Mouse (Mus musculus): ENCODE measurements around the gene Clic3.

Clic3 gene

GRCm38 (mm10) chr2:25492988-25493387 lies 36.4 kb downstream of the Clic3 start:
- ChIA-PET POLR2A (no interaction called here), CTCF (no interaction called here)

- ChIA-PET POLR2A (no interaction called here), CTCF (interaction anchor here in 1 of 4 experiments (0.6 kb wide), 1 partner anchor 99 kb away, joined by 3 read pairs; no protein-coding TSS in a partner anchor)
Measured at GRCm38 (mm10) chr2:25493476-25493961, 36.9 kb downstream of the Clic3 start, which contains the start of gene Lcn12. TSS of gene Lcn12 (minus strand) at chr2:25493911.

- ChIA-PET POLR2A (interaction anchor here (0.7 to 1.5 kb wide), 8 partner anchors 61 to 959 kb away, joined by 3 to 7 read pairs (median 4); partner anchors contain the start of genes Edf1 (in 2 of the 4), Cysrt1 (in 1 of the 4), Mamdc4 (in 1 of the 4) and Phpt1 (in 1 of the 4)), CTCF (interaction anchor here (0.6 to 2.0 kb wide), 14 partner anchors 11 to 594 kb away, joined by 3 to 8 read pairs (median 4); partner anchors contain the start of genes Abca2 (in 2 of the 4), Fut7 (in 1 of the 4), Mamdc4 (in 1 of the 4) and Phpt1 (in 1 of the 4))
Measured at GRCm38 (mm10) chr2:25496462-25496861, 39.8 kb downstream of the Clic3 start.

DNA sequence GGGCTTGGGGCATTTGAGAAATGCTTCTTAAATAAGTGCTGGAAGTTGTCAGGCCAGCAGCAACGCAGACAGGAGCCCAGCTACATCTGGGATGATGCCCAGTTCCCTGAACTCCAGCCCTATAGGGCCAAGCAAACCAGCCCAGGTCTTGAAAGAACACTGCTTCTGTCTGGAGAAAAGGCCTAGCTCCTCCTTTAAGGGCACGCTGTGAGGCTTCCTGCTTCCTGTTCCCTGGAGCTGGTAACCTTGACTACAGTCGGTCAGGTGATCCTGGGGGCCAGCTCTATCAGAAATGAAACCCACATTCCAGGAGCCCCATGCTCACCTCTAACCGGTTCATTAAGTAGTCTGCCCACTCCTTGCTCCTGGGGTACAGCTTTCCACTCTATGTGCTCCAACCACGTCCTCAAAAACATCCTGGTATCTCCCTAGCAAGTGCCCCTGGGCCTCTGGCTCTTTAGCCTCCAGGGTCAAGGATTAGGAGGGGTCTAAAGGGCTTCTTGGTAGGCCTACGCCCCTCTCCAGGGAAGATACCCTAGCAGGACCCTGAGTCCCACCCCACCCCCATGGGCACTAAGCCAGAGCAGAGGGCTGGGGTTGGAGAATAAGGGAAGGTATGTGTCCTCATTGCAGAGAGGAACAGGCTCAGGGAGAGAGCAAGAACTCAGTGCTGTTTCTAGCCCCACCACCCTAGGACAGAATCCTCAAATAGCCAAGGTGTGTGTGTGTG lies 41.4 kb downstream of the Clic3 start:
- POLR2A ChIA-PET, result interaction anchor here in 3 of 4 experiments (0.9 to 1.9 kb wide), 7 partner anchors 9 to 166 kb away, joined by 3 to 8 read pairs (median 3); partner anchors contain the start of genes Man1b1 (in 1 of the 3) and Traf2 (in 1 of the 3)
- CTCF ChIA-PET, result interaction anchor here in 3 of 4 experiments (0.6 to 2.0 kb wide), 9 partner anchors 9 to 216 kb away, joined by 3 to 8 read pairs (median 4); partner anchors contain the start of genes Abca2 (in 2 of the 3), Mamdc4 (in 1 of the 3) and Phpt1 (in 1 of the 3)

- ChIA-PET POLR2A (interaction anchor here in 3 of 4 experiments (0.9 to 1.9 kb wide), 4 partner anchors 14 to 59 kb away, joined by 3 to 4 read pairs (median 4); partner anchors contain the start of genes Edf1 (in 1 of the 3) and Traf2 (in 1 of the 3)), CTCF (interaction anchor here in 1 of 4 experiments (0.5 to 2.0 kb wide), 7 partner anchors 8 to 324 kb away, joined by 3 to 7 read pairs (median 4); partner anchors contain the start of gene Abca2)
Measured at GRCm38 (mm10) chr2:25498622-25499478, 42.2 kb downstream of the Clic3 start.

DNA sequence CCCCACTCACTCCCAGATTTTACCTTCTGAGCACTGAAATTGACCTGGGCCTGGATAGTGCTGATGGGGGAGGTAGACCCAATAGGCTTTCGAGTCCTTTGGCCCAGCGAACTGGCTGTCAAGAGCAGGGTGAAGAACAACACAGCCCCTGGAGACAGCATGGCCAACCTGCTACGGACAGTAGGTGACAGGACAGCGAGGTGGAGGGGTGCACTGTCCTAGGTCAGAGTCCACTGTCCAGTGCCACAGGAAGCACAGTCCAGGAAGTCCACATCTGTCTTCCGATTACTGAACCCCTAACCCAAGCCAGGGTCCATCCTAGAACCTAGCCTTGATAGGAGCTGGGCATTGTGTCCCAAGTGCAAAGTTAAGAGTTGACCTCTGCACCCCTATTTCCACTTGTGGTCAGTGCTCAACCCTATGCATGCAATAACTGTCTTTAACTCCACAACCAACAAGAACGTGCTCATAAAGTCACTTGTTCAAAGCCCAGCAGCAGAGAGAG lies 43.5 kb downstream of the Clic3 start:
- POLR2A ChIA-PET, result interaction anchor here in 3 of 4 experiments (0.6 to 1.3 kb wide), 5 partner anchors 54 to 434 kb away, joined by 3 to 8 read pairs (median 3); partner anchors contain the start of gene Edf1 (in 1 of the 3)
- CTCF ChIA-PET, result interaction anchor here in 2 of 4 experiments (0.6 to 1.4 kb wide), 4 partner anchors 16 to 322 kb away, joined by 3 to 7 read pairs (median 4); partner anchors contain the start of gene Abca2 (in 1 of the 2)

DNA sequence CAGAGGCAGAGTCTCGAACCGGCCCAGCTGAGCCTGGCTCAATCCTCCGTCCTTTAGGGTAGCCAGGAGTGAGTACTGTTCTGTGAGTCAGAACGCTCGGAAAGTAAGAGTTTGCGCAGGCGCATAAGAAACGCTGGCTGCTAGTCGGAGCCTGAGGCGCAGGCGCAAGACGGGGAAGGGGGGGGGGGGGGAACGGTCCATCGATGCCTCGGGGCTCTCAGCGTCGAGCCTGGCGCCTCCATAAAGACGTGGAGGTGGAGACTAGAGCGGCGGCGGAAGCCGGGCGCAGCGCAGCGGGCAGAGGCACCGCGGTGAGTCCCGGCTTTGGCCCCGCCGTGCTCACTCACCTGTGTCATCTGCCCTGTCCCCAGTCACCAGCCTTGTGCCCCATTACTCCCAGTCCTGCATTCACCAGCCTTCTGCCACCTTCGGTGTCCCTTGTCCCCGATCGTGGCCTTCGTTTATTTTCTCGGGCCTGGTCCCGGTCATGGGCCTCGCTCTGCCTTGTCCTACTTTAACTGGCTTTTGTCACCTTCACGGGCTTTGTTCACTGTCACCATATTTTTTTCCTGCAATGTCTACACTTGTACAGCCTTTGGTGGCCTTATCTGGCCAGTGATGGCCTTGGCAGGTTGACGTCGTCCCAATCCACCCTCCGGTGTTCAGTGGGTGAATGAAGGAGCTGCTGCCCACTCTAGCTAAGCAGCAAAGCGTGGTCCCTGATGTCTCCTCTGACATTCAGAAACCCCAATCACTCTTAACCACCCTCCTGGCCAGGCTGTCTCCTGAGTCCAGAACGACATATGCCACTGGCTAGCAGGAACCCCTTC lies 44.2 kb downstream of the Clic3 start, which contains the start of gene Fbxw5:
Gene Fbxw5, plus strand, starts transcription at position 175 of the 830 bp plus-strand sequence.
- POLR2A ChIA-PET, result interaction anchor here in 3 of 4 experiments (0.6 to 2.0 kb wide), 7 partner anchors 33 to 434 kb away, joined by 3 to 7 read pairs (median 3); partner anchors contain the start of genes Traf2 (in 1 of the 3) and Tubb4b (in 1 of the 3)
- CTCF ChIA-PET, result interaction anchor here in 1 of 4 experiments (0.6 kb wide), 1 partner anchor 16 kb away, joined by 7 read pairs; no protein-coding TSS in a partner anchor

DNA sequence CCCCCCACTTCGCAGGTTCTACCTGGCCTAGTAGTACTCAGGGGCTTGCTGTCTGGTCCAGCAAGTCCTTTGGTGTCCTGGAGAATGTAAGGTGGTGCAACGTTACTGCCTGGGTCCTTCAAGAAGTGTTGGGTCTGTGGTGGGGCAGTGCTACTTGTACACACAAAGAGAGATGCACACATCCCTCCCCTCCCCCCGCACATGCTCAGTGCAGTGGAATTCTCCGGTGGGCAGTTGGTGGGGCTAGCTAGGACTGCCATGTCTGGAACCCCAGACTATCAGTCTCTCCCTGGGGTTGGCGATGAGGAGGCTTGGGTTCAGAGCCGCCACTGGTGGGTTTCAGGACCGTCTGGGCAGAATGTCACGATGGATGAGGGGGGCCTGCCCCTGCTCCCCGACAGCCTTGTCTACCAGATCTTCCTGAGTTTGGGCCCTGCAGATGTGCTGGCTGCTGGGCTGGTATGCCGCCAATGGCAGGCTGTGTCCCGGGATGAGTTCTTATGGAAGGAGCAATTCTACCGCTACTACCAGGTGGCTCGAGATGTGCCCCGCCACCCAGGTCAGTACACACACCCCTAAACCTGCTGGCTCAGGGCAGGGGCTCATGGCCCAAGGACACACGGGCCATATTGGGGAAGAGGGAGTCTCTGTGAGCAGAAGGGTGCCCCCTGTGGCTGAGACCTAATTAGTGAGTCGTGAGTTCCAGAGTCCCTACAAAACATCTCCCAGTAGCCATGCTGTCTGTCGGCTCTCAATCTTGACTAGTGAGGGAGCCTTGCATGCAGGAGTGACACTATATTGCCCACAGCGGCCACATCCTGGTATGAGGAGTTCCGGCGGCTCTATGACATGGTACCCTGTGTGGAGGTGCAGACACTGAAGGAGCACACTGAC lies 45.2 kb downstream of the Clic3 start, which contains the start of gene C8g:
Gene C8g, minus strand, starts transcription at position 127 of the 894 bp plus-strand sequence.
- CTCF ChIA-PET, result interaction anchor here in 1 of 4 experiments (0.5 to 0.6 kb wide), 2 partner anchors 36 to 178 kb away, joined by 3 read pairs; no protein-coding TSS in a partner anchor
- POLR2A ChIA-PET, result interaction anchor here in 1 of 4 experiments (0.8 to 2.0 kb wide), 4 partner anchors 34 to 277 kb away, joined by 3 to 7 read pairs (median 3); partner anchors contain the start of genes Traf2 and Tubb4b

DNA sequence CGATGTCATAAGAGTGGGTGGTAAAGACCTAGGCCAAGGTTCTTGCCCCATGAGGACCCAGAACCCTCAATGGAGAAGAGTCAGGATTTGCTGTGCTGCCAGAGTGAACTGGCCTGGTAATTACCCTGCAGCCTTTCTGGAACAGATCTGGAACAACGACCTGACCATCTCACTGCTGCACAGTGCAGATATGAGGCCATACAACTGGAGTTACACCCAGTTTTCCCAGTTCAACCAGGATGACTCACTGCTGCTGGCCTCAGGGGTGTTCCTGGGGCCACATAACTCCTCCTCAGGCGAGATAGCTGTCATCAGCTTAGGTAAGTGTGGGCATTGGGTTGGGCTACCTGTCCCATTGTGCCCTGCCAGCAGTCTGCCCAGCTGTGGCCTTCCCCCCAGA lies 46.1 kb downstream of the Clic3 start:
- POLR2A ChIA-PET, result interaction anchor here in 2 of 4 experiments (0.5 to 2.0 kb wide), 2 partner anchors 35 to 44 kb away, joined by 3 to 7 read pairs; partner anchors contain the start of gene Traf2 (in 1 of the 2)
- CTCF ChIA-PET, result interaction anchor here in 1 of 4 experiments (0.5 kb wide), 1 partner anchor 35 kb away, joined by 3 read pairs; no protein-coding TSS in a partner anchor

DNA sequence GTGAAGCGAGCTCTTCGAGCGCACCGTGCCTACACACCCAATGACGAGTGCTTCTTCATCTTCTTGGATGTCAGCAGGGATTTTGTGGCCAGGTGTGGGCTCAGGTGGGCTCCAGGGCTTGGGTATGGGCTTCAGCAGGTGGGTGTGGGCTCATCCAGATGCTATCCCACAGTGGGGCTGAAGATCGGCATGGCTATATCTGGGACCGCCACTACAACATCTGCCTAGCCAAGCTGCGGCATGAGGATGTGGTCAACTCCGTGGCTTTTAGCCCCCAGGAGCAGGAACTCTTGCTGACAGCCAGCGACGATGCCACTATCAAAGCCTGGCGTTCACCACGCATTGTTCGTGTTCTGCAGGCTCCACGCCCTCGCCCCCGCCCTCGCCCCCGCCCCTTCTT lies 47.9 kb downstream of the Clic3 start:
- ChIA-PET POLR2A (interaction anchor here in 2 of 4 experiments (1.0 to 1.4 kb wide), 2 partner anchors 42 to 78 kb away, joined by 3 to 5 read pairs; partner anchors contain the start of gene Traf2 (in 1 of the 2)), CTCF (interaction anchor here in 2 of 4 experiments (0.6 kb wide), 2 partner anchors 28 to 276 kb away, joined by 3 to 4 read pairs; no protein-coding TSS in a partner anchor)

DNA sequence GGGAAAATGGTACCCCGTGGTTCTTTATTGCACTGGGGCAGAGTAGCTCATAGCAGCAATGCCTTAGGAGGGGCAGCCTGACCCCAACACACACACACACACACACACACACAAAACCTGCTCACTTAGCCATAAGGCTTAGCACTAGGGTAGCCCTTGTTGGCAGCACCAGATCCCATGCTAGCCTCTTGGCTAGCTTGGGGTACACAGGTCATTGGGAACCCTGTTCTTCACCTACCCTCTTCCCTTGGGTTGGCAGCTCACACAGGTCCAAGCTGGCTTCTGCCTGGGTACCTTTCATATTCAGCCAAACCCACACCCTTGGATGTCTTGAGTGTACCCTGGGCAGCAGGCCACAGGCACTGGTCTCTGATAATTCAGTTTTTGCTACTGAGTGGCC lies 48.4 kb downstream of the Clic3 start:
- ChIA-PET CTCF (interaction anchor here in 3 of 4 experiments (0.6 kb wide), 3 partner anchors 28 to 276 kb away, joined by 3 to 4 read pairs (median 3); no protein-coding TSS in a partner anchor), POLR2A (interaction anchor here in 1 of 4 experiments (1.4 kb wide), 1 partner anchor 42 kb away, joined by 3 read pairs; the partner anchor contains the start of gene Traf2)

- POLR2A ChIA-PET, result interaction anchor here in 2 of 4 experiments (0.5 to 1.4 kb wide), 2 partner anchors 41 to 362 kb away, joined by 3 read pairs; partner anchors contain the start of gene Traf2 (in 1 of the 2)
- CTCF ChIA-PET, result interaction anchor here in 1 of 4 experiments (1.3 kb wide), 1 partner anchor 51 kb away, joined by 3 read pairs; no protein-coding TSS in a partner anchor
Measured at GRCm38 (mm10) chr2:25505860-25506259, 49.2 kb downstream of the Clic3 start.

DNA sequence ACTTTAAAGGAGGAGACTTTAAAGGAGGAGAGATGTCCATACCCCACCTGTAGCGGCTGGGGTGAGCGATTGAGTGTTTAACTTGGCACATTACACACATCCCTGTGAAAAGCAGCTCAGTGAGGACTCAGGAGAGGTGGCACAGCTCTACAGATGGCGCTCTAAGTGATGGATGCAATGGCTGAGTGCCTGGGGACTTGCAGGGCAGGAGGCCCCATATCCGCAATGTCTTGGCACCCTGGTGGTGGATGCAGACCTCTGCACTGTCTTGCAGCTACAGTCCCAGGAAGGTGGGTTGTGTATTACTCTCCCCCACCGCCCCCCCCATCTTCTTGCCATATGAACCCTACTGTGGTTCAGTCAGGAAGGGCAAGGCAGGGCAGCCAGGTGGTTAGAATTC lies 50.3 kb downstream of the Clic3 start:
- POLR2A ChIA-PET, result interaction anchor here in 2 of 4 experiments (0.6 to 1.5 kb wide), 5 partner anchors 9 to 51 kb away, joined by 3 to 8 read pairs (median 3); partner anchors contain the start of gene Edf1 (in 1 of the 2)

More for the DNA sequence above, 50.3 kb downstream of the Clic3 start:
- CTCF ChIA-PET, result interaction anchor here (0.6 to 1.3 kb wide), 12 partner anchors 9 to 212 kb away, joined by 3 to 8 read pairs (median 4); partner anchors contain the start of genes Ajm1 (in 1 of the 4) and Traf2 (in 1 of the 4)

Data from embryonic stem cell, embryonic (primary cell).